Mouse (Mus musculus): Measurements from ENCODE around the gene Lmo2.

GRCm38 (mm10) chr2:103913252-103913650 is 44.5 kb upstream of the Lmo2 start:
- no peak for TF ChIP-seq POLR2A (IDR thresholded peaks at IDR 0.05; ENCODE audit: extremely low read depth, insufficient read depth, low read length)
- no peak for TF ChIP-seq CTCF (IDR thresholded peaks at IDR 0.05; ENCODE audit: low read depth, low read length)
